26 mouse cellular contexts compared by ENCODE assay signal in genomic region chr11:31684126-31684525, GRCm38 (mm10). TPM values are rescaled to one million over a fixed set of nuclear protein-coding genes. Genes with fewer than 3 reads are reported as not detected.
A peak's percentile ranks its signal among the peaks of the same experiment; 100 is the strongest.
DNase-seq lines count a peak whose midpoint lies in the region; ATAC-seq lines count a peak whose summit lies in the region.
"Had no signal": no experiment of that assay in that cellular context is flagged by ENCODE, and none has a peak within 500 bp of the region (broad histone marks: within the 10 kb centered on the region; RNA-seq: fewer than 3 reads in every experiment).

No protein-coding gene starts in this region.

- ATAC-seq in liver, embryonic 12.5 days: no peak
- ATAC-seq: forebrain, embryonic 16.5 days; hindbrain, embryonic 16.5 days; intestine, postnatal 0 days; lung, postnatal 0 days had no signal

- DNase-seq in frontal cortex, adult 2 months (ENCODE audit: extremely low spot score in 1 of 2, low spot score in 1 of 2): peak; percentile 77 to 81
- no peak for DNase-seq in frontal cortex, postnatal 10 days (ENCODE audit: low spot score in 2 of 2)
- DNase-seq in liver (no peak), adipocyte (ENCODE audit: low spot score) (no peak)
- DNase-seq in left cerebral cortex, postnatal 36 days (ENCODE audit: low spot score in 2 of 2): peak; percentile 47 to 66
- peak; percentile 57 to 81 for DNase-seq in right cerebral cortex, postnatal 36 days (ENCODE audit: low spot score in 2 of 2)
- DNase-seq in T-cell, adult 2 months (ENCODE audit: low spot score): no peak
- DNase-seq: adrenal gland, postnatal 36 days; cerebellum, adult 9-10 months; gastrocnemius, postnatal 10 days; heart, adult 11 months; kidney, postnatal 4 days; retina, postnatal 1 day; thymus, adult 2 months had no signal

- peaks cover 45% of the 10 kb centered on the region for H3K4me1 ChIP-seq in liver, embryonic 12.5 days
- H3K4me1 ChIP-seq: stomach, embryonic 15.5 days had no signal

- peak overlapping the region; percentile 32; the same call in 1 of the 2 replicates for H3K27ac ChIP-seq in liver, embryonic 12.5 days
- H3K27ac ChIP-seq: embryonic facial prominence, embryonic 12.5 days; heart, embryonic 13.5 days; limb, embryonic 15.5 days; stomach, embryonic 15.5 days had no signal

- H3K4me3 ChIP-seq in liver, embryonic 12.5 days: peak overlapping the region; percentile 24
- H3K4me3 ChIP-seq: embryonic facial prominence, embryonic 12.5 days; heart, embryonic 13.5 days; kidney, embryonic 15.5 days; limb, embryonic 15.5 days; stomach, embryonic 15.5 days had no signal

- H3K4me2 ChIP-seq in liver, embryonic 12.5 days: peak overlapping the region; percentile 51
- H3K4me2 ChIP-seq: embryonic facial prominence, embryonic 12.5 days; heart, embryonic 13.5 days; kidney, embryonic 15.5 days; limb, embryonic 15.5 days; midbrain, embryonic 11.5 days; stomach, embryonic 15.5 days had no signal

- no peaks in the 10 kb centered on the region for H3K36me3 ChIP-seq in liver, embryonic 12.5 days
- H3K36me3 ChIP-seq: embryonic facial prominence, embryonic 12.5 days; G1E; heart, embryonic 13.5 days; kidney, embryonic 15.5 days; limb, embryonic 15.5 days; stomach, embryonic 15.5 days had no signal

- intact Hi-C loops in left cerebral cortex, postnatal 36 days (cut with DNase I): loop anchor here (5.0 kb wide), 1 partner anchor 88 kb away; no protein-coding TSS in a partner anchor

- no peaks in the 10 kb centered on the region; the same call in 1 of the 2 replicates for H3K9me3 ChIP-seq in liver, embryonic 12.5 days (replicated peaks)
- H3K9me3 ChIP-seq: embryonic facial prominence, embryonic 12.5 days; G1E; heart, embryonic 13.5 days; kidney, embryonic 15.5 days; limb, embryonic 15.5 days; stomach, embryonic 15.5 days had no signal

- no peaks in the 10 kb centered on the region for H3K27me3 ChIP-seq in liver, embryonic 12.5 days (replicated peaks)
- H3K27me3 ChIP-seq: embryonic facial prominence, embryonic 12.5 days; heart, embryonic 13.5 days; kidney, embryonic 15.5 days; limb, embryonic 15.5 days; stomach, embryonic 15.5 days had no signal

- H3K9ac ChIP-seq in liver, embryonic 12.5 days: peak overlapping the region; percentile 44
- H3K9ac ChIP-seq: embryonic facial prominence, embryonic 12.5 days; heart, embryonic 13.5 days; kidney, embryonic 15.5 days; limb, embryonic 15.5 days; stomach, embryonic 15.5 days had no signal

- 66% methylated on average over 2 of the region's 2 CpGs for WGBS in liver, embryonic 12.5 days (ENCODE audit: insufficient replicate concordance)

RNA-seq across cellular contexts. Expression of gene Bod1, which starts 12.4 kb away (rescaled TPM):
- polyA plus RNA-seq in frontal cortex, adult 2 months (2012; rRNA removed): 149 TPM in 2 replicates
- 22.3 and 24.2 TPM in 2 replicates for polyA plus RNA-seq in liver, embryonic 12.5 days (2016; fragmentation: Nextera tagmentation; extraction: Ambion mirVana)
- 100 to 1,000 TPM in 1 of 2 experiments, 10 to 100 TPM in 1; 97.5 to 110 TPM for total RNA-seq in left cerebral cortex, postnatal 36 days (2021)

Comparison
In these comparisons a context has a peak if more than half of its experiments do, and no peak if none do; other contexts are left out.
1. DNase-seq: peak in frontal cortex, adult 2 months (2 of 2), left cerebral cortex, postnatal 36 days (2 of 2) and right cerebral cortex, postnatal 36 days (2 of 2); none in frontal cortex, postnatal 10 days (0 of 2), liver (single experiment), adipocyte (single experiment) and T-cell, adult 2 months (single experiment).